Mouse (Mus musculus): ENCODE measurements around the gene Nle1.
"Not testable (repeated sequence)": the region's sequence is repeated elsewhere in the genome, so short reads cannot be mapped to it uniquely, and the experiment has no call there.

Nle1 gene

DNA sequence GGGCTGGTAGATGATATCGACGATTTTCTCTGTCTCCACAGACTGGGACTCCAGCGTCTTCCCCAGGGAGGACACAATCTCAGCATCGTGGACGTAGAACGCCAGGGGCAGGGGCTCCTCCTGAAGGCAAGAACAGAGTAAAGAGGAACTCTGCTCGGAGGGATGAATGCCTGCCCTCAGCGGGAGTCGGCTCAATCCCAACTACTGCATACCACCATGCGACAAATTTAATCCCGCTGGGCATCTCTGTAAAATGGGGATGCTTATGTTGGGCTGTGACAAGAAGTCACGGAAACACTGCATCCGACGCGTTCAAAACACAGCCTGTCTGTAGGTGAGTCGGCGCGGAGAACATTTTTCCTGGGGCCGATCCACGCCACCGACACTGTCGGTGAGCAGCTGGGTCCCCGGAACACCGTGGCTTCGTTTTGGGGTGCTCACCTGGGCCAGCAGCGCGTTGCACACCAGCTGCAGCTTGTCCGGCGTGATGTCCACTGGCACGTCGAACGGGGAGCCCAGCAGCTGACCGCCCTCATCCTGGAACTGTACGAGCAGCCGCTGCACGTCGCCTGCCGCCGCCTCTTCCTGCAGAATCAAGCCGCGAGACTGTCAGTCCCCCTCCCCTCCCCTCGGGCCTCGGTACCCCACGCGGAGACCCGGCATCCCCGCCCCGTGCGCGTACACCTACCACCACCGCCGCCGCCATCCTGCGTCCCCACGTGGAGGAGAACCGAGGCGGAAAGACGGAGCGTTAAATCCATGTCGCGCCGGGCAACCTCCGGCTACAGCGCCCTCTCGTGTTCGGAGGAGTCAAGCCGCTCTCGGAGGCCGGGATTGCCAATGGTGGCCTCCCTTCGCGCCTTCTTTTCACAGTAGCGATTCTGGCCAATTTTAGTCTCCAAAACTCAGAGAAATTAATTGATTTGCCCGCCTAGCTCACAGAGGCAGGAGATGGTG is at the start of gene Nle1:
TSS of gene Nle1 (minus strand) at position 761 of the 957 bp plus-strand sequence.
- peak; percentile 56 to 93 for DNase-seq (ENCODE audit: low spot score in 2 of 2)

DNA sequence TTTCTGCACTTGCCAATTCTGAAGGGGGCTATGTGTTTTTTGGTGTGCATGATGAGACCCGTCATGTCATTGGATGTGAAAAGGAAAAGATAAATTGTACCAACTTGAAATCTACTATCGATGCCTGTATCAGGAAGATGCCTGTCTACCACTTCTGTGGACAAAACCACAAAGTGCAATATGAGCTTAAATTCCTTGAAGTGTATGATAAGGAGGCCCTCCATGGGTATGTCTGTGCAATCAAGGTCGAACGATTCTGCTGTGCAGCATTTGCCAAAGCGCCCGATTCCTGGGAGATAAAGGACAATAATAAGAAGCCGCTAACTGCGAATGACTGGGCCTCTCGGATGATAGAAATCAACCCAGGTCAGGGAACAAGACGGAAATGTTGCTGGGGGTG is 48.7 kb upstream of the Nle1 start:
- DNase-seq (ENCODE audit: low spot score in 2 of 2) = no peak

DNA sequence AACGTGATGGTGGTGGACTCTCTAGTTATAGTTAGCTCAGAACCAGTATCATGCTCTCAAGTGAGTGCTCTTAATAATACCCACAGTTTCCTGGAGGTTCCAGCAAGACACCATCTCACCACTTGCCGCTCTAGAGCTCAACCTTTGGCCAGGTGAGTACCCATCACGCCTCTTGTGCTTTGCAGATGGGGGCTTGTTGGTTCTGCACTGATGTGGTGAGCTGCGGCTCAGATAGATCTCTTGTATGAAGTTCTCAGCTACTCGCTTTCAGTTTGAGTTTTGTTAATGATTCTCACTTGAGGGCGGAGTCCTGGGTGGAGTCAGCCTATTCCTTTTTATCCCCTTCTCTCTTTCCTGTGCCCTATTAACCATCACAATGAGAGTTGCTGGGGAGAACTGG is 46.4 kb upstream of the Nle1 start:
- no peak for DNase-seq (ENCODE audit: low spot score in 2 of 2)

DNA sequence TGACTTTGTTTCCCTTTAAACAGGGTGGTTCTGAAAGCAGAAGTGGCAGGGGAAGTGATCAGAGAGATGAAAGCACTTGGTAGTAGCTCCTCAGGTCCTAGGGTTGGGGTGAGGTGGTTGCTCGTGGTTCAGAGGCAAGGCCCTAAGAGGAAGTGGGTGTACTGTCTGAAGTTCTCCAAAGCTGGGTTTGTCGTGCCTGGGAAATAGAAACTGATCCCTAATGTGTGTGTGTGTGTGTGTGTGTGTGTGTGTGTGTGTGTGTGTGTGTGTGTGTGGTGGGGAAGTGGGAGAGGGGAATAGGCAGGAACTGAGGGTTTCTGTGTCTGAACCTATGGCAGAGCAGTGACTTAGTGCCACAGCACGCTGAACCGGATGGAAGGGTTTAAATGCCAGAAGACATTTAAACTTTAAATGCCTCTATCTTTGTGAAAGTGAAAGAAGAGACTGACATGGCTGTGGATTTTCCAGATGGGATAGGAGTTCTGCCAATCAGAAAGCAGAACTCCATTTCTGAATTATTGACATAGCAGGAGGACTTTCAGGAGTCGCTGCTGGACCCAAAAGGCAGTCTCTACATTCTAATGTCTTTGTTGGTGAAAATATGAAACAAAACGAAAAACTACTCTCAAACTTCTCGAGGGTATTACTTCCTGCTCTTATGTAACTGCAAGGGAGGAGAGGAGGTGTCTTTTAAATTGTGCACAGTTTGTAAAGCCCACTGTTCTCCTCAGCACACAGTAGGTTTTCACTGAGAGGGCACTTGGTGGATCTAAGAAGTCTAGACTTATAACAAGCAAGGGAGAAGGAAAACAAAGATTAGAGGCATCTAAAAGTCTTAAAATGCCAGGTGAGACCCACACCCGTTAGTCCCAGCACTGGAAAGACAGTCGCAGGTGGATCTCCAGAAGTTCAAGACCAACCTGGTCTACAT is 44.7 kb upstream of the Nle1 start:
- no peak for DNase-seq (ENCODE audit: low spot score in 2 of 2)

DNA sequence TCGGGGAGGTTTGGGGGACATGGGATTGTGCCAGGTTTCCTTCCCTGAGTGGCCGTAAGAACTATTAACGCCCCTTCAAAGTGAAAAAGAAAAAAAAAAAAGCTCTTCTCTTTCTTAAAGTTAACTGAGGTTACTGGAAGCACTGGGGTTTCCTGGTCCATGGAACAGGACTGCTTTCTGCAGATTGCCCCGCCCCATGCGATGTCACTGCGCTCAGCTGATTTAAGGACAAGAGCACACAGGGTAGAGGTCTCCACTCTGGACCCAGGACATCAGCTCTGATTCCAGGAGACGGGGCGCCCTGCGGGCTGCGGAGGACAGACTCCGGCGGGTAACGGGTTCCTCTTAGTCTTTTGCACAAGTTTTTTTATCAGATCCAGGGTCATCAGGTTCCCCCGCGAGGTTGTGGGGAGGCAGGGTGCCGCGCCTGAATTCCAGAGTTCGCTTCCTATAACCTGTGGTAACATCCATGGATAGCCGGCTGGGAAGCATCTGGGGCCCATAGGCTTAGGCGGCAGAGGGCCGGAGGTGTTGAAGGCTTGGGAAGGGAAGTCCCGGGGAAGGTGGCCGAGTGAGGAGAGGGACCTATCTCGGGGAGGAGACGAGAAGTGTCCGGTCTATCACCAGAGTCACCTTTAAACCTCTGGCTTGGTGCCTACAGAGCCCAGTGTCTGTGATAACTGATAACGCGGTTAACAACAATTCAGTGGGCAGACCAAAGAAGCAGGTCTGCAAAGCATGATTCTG is 43.8 kb upstream of the Nle1 start:
- DNase-seq (ENCODE audit: low spot score in 2 of 2) = no peak

DNA sequence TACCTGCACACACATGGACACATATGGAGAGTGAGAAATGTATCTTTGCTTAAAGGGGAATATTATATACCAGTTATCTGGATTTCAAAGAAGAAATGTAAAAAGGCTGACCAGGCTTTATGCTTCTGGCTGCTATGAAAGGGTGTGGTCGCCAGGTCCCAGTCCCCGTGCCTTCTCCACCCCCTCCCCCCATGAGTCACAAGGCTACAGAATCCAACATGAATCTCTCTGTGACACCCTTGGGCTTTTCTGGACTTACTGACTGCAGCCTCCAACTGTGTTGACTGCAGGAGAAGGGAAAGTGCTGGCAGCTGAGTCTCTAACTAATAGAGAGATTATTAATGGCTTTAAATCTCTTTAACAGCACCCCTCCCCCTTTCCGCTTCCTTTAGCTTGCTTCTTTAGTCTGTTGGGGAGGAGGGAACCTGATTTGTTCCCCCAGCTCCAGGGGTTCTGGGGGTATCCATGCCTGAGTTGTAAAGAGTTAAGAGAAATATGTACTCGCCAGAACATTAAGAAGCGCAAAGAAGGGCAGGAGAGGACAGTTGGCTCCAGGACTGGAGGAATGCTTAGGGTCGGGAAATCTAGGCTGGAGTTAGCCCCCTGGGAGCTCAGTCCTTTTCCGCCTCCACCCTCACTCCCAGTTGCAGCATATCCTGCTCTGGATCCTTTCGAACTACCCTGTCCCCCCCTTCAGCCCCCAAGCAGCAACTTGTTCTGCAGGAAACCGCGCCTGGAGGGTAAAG is 42.7 kb upstream of the Nle1 start, which contains the start of gene Slfn5:
TSS of gene Slfn5 (plus strand) at position 614 of the 746 bp plus-strand sequence.
- no peak for DNase-seq (ENCODE audit: low spot score in 2 of 2)

DNA sequence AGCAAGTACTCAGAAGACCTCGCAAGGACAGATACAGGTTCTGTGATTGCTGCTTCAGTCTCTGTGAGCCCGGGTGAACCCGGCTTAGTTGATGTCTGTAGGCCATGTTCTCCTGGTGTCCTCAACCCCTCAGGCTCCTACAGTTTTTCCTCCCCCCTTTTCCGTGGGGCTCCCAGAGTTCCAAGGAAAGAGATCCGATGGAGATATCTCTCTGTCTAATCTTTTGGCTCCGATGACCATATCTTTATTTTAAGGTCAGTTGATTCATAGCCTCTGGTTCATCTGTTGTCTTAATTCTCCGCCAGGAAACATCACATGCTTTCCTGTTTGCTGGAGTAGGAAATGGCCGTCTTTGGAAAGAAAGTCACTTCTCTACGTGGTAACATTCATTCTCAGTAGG is 40.8 kb upstream of the Nle1 start:
- DNase-seq (ENCODE audit: low spot score in 2 of 2) = no peak

DNA sequence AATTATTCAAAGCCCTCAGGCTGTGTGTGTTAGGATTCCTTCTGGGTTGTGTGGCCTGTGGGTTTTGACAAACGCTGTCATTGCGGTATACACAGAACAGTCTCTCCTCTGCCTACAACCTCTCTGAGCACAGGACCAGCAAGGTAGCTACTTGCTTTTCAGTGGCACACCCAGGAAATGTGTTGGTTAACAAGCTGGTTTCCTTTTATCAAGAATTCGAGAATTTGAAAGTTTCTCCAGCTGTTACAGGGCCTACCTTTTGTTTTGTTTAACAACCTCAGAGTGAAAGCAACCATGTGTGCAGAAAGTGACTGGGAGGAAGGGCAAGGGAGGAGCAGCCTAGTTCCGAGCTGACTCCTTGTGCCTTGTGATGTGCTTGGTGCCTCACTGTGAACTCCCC is 39.2 kb upstream of the Nle1 start:
- no peak for DNase-seq (ENCODE audit: low spot score in 2 of 2)

DNA sequence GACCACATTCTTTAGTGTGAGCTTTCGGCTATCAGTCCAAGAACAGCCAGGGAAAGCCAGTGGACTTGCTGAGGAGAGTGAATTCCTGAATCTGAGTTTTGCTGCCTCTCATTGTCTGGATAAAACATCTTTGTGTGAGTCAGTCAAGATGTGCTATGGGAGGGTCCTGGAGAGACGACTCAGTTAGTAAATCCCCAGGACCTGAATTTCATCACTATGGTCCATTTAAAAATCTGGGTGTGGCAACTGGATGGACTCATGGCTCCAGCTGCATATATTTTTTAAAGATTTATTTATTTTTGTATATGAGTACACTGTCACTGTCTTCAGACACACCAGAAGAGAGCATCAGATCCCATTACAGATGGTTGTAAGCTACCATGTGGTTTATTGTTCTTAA is 37.4 kb upstream of the Nle1 start:
- no peak for DNase-seq (ENCODE audit: low spot score in 2 of 2)

DNA sequence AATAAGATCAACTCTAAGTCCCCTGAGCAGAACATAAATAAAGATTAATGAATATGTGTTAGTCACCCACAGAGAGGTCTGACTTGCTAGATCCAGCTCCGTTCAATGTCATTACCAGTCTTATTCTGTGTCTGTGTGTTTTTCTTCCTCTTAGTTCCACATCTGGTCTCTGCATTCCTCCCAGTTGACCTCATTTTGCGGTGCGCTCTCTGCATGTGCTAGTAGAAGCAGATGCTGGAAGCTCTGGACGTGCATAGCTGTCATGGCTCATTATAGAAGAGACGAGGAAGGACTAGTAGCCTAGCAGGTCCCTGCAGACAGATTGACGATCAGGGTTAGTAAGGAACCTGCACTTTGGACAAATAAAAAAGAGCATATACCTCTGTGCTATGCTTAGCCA is 35.1 kb upstream of the Nle1 start:
- no peak for DNase-seq (ENCODE audit: low spot score in 2 of 2)

DNA sequence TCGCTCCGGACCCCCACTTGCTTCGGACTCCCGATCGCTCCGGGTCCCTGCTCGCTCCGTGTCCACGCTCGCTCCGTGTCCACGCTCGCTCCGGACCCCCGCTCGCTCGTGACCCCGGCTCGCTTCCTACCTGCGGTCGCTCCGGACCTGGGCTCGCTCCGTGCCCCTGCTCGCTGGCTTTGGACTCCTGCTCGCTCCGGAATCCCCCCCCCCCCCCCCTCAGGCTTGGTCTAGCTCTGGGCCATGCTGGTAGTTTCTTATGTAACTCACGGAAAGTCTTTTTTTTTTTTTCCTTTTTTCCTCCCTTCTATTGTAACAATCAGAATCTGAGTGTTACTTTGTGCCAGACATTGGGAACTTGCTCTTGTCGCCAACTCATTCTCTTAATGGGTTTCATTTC is 25.0 kb upstream of the Nle1 start:
- DNase-seq (ENCODE audit: low spot score in 2 of 2) = no peak

DNA sequence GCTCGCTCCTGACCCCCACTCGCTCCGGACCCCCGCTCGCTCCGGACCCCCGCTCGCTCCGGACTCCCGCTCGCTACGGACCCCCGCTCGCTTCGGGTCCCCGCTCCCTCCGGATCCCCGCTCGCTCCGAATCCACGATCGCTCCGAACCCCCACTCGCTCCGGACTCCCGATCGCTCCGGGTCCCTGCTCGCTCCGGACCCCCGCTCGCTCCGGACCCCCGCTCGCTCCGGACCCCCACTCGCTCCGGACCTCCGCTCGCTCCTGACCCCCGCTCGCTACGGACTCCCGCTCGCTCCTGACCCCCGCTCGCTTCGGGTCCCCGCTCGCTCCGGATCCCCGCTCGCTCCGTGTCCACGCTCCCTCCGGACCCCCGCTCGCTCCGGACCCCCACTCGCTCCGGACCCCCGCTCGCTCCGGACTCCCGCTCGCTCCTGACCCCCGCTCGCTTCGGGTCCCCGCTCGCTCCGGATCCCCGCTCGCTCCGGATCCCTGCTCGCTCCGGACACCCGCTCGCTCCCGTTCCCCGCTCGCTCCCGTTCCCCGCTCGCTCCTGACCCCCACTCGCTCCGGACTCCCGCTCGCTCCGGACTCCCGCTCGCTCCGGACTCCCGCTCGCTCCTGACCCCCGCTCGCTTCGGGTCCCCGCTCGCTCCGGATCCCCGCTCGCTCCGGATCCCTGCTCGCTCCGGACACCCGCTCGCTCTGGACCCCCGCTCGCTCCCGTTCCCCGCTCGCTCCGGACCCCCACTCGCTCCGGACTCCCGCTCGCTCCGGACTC is 23.6 kb upstream of the Nle1 start:
- not testable (repeated sequence) for DNase-seq (ENCODE audit: low spot score in 2 of 2)

DNA sequence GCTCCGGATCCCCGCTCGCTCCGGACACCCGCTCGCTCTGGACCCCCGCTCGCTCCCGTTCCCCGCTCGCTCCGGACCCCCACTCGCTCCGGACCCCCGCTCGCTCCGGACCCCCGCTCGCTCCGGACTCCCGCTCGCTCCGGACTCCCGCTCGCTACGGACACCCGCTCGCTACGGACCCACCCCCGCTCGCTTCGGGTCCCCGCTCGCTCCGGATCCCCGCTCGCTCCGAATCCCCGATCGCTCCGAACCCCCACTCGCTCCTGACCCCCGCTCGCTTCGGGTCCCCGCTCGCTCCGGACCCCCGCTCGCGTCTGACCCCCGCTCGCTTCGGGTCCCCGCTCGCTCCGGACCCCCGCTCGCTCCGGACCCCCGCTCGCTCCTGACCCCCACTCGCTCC is 22.9 kb upstream of the Nle1 start:
- DNase-seq (ENCODE audit: low spot score in 2 of 2) = not testable (repeated sequence)

DNA sequence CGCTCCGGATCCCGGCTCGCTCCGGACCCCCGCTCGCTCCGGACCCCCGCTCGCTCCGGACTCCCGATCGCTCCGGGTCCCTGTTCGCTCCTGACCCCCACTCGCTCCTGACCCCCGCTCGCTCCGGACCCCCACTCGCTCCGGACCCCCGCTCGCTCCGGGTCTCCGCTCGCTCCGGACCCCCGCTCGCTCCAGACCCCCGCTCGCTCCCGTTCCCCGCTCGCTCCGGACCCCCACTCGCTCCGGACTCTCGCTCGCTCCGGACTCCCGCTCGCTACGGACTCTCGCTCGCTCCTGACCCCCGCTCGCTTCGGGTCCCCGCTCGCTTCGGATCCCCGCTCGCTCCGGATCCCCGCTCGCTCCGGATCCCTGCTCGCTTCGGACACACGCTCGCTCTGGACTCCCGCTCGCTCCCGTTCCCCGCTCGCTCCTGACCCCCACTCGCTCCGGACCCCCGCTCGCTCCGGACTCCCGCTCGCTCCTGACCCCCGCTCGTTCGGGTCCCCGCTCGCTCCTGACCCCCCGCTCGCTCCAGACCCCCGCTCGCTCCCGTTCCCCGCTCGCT is 22.3 kb upstream of the Nle1 start:
- DNase-seq (ENCODE audit: low spot score in 2 of 2) = not testable (repeated sequence)

DNA sequence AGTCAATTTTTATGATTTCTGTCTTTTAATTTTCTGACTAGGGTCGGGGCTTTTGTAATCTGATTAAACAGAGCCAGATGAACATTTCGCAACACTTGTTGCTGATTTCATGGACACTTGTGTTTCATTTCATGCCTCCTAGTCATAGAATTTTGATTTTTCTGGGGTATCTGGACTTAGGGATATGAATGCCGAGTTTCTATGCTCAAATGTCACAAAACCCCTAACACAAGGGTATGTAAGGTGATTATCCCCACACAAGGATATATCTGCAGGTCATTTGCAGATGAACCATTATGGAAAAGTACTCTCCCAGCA is 21.4 kb upstream of the Nle1 start:
- DNase-seq (ENCODE audit: low spot score in 2 of 2) = no peak

DNA sequence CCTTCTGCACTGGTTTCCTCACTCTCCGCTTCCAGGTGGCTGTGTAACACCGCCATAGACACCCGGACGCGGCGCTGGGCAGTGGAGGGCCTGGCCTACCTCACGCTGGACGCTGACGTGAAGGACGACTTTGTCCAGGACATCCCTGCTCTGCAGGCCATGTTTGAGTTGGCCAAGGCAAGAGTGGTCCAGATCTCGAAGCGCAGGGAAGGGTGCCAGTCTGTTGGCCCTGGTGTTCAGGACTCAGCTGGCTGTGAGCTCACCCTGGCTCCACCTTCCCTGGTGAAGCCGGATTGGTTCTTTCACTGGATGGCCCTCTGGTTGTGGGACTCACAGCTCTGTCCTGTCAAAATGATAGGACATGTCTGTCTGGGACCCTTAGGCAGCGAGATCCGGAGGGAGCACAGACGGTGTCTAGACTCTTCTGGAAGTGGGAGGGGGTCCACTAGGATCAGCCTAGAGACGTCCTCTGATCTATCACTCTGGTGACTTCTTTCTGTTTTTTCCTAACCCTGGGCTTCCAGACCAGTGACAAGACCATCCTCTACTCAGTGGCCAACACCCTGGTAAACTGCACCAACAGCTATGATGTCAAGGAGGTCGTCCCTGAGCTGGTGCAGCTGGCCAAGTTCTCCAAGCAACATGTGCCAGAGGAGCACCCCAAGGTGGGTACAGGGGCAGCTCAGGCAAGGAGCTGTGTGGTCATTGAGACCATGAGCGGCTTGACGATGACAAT is 20.9 kb upstream of the Nle1 start:
- no peak for DNase-seq (ENCODE audit: low spot score in 2 of 2)

DNA sequence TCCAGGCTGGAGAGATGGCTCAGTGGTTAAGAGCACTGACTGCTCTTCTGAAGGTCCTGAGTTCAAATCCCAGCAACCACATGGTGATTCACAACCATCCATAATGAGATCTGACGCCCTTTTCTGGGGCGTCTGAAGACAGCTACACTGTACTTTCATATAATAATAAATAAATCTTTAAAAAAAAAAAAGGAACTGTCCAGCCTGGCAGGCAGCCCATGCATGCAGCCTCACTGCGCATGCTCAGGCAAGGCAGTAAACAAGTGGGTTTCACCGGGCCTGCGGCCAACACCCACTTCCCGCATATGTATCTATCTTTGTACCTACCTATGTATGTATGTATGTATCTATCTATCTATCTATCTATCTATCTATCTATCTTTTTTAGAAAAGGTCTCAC is 15.7 kb upstream of the Nle1 start:
- not testable (repeated sequence) for DNase-seq (ENCODE audit: low spot score in 2 of 2)

DNA sequence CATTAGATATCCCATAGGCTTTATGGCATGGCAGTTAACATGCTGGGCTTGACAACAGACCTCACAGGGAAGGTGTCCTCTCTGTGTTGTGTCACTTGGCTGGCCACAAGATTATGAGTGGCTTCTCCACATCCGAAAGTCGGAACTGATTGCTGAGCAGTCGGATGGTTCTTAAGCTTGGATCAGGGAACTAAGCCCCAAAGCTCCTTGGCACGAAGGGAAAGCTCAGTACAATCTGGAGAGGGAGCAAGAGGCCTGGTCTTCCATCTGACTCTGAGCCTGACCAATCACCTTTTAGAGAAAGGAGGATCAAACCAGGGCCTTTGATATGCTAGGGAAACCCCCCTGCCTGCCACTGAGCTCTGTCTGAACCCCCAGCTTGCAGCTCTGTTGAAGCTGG is 13.5 kb upstream of the Nle1 start:
- no peak for DNase-seq (ENCODE audit: low spot score in 2 of 2)

DNA sequence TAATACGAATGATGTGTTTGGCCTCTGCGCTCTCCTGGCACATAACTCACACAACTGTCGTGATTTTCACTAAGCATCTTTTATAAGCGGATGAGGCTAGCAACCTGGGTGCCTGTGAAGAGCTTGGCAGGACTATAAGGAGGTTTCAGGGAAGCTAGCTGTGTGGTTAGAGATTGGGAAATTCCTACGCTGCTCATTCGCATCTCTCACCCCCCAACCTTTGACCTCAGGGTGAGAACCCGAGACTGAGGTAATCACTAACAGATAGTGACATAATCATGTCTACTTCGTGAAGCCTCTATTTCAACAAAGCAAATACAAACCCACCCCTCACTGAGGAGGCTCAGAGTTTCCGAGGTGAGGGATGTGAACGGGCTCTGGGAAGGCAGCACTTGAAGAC is 12.6 kb upstream of the Nle1 start:
- no peak for DNase-seq (ENCODE audit: low spot score in 2 of 2)

Data from left cerebral cortex, adult 9 months (tissue).